Mouse (Mus musculus): ENCODE results near the gene Mri1.

Gene Mri1

DNA sequence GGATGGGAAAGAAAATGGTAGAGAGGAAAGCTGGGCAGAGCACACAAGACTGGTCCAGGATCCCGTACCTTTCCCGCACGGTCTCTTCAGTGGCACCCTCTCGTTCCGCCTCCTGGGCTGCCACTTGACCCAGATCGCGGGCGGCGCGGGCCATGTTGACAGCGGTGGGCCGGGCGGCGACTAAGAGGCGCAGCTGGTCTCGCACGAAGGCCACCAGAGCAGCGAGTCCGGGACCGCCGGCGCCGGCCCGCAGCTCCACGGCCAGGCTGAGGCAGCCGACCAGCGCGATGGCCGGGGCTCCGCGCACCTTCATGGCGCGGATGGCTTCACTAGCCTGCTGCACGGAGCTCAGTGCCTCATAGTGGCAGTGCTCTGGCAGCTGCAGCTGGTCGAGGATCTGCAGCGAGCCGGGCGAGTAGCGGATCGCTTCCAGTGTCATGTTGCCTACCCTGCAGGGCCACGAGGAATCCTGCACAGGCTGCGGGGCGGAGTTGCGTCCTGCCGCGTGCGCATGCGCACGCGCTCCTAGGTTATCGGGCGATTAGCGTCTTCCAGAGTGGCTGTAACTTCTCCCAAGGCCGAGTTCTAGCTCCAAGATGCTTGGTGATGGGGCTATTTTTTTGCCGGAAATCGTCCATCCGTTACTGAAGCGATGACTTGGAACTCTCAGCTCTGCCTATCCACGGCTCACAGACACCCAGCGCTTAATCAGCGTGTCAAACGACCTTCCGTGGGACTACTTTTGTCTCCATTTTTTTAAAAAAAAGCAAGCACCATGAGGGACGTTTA, at the start of gene Mri1:
TSS of gene Mri1 (minus strand) at position 505 of the 789 bp plus-strand sequence.
- in situ Hi-C loops (cut with MboI, MseI), result no loop called here

DNA sequence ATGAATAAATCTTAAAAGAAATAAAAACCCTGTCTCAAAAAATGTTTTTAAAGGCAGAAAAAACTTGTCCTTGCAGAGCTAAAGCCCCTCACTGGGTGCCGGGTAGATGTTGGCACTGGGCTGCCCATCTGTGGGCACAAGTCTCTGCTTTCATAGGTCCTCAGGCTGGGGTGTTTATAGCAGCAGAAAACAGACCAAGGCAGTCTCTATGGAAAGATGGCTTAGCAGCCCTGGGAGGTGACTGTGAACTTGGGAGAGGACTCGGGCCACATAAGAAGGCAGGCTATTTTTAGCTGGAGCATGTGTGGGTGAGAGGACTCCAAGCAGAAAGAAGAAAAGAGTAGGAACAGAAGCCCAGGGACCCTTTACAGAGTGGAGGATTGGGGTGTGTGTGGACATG, 46.8 kb upstream of the Mri1 start:
- in situ Hi-C loops (cut with MboI, MseI), result no loop called here

- in situ Hi-C loops (cut with MboI, MseI), result no loop called here
Measured at GRCm38 (mm10) chr8:84297029-84297785, 40.1 kb upstream of the Mri1 start.

- in situ Hi-C loops (cut with MboI, MseI), result no loop called here
Measured at GRCm38 (mm10) chr8:84291688-84292087, 34.6 kb upstream of the Mri1 start.

GRCm38 (mm10) chr8:84291086-84291485, 34.0 kb upstream of the Mri1 start:
- in situ Hi-C loops (cut with MboI, MseI), result no loop called here

DNA sequence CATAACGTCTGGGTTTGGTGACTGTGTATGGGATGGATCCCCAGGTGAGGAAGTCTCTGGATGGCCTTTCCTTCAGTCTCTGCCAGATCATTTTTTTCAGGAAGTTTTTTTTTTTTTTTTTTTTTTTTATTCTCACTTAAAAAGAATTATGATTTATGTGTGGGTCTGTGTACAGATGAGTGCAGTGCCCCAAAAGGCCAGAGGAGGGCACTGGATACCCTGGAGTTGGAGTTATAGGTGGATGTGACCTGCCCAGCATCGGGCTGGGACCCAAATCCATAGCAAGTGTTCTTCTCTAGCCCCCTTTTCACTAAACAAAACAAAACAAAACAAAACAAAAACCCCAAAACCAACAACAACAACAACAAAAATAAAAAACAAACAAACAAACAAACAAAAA, 31.8 kb upstream of the Mri1 start:
- in situ Hi-C loops (cut with MboI, MseI), result loop anchor here (5.0 kb wide), 1 partner anchor 73 kb away; no protein-coding TSS in a partner anchor

GRCm38 (mm10) chr8:84285665-84286064, 28.5 kb upstream of the Mri1 start:
- in situ Hi-C loops (cut with MboI, MseI), result loop anchor here (5.0 kb wide), 1 partner anchor 77 kb away; no protein-coding TSS in a partner anchor

DNA sequence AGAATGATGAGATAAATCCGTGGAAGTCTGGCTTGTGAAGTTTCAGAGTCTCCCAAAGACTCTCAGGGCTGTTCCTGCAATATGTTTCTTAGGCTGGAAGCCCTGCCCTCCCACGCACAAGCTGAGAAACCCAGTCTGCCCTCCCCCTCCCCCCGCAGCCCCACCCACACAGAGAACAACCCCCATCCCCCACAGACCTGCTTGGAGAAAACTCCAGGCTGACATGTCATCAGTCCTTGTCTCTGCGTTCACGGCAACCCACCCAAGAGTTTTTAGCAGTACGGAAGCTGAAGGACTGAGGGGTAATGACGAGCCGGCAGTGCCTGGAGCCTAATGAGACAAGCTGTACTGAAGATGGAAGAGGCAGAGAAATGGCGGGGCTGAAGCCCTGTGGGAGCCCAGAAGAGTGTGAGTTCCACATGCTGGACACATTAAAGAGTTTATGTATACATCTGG, 27.5 kb upstream of the Mri1 start:
- in situ Hi-C loops (cut with MboI, MseI), result loop anchor here (5.0 kb wide), 1 partner anchor 78 kb away; no protein-coding TSS in a partner anchor

GRCm38 (mm10) chr8:84280777-84281176, 23.7 kb upstream of the Mri1 start:
- in situ Hi-C loops (cut with MboI, MseI), result no loop called here

GRCm38 (mm10) chr8:84276447-84276846, 19.3 kb upstream of the Mri1 start:
- in situ Hi-C loops (cut with MboI, MseI), result no loop called here

GRCm38 (mm10) chr8:84273968-84274367, 16.8 kb upstream of the Mri1 start:
- in situ Hi-C loops (cut with MboI, MseI), result no loop called here

GRCm38 (mm10) chr8:84272302-84272701, 15.2 kb upstream of the Mri1 start:
- in situ Hi-C loops (cut with MboI, MseI), result no loop called here

DNA sequence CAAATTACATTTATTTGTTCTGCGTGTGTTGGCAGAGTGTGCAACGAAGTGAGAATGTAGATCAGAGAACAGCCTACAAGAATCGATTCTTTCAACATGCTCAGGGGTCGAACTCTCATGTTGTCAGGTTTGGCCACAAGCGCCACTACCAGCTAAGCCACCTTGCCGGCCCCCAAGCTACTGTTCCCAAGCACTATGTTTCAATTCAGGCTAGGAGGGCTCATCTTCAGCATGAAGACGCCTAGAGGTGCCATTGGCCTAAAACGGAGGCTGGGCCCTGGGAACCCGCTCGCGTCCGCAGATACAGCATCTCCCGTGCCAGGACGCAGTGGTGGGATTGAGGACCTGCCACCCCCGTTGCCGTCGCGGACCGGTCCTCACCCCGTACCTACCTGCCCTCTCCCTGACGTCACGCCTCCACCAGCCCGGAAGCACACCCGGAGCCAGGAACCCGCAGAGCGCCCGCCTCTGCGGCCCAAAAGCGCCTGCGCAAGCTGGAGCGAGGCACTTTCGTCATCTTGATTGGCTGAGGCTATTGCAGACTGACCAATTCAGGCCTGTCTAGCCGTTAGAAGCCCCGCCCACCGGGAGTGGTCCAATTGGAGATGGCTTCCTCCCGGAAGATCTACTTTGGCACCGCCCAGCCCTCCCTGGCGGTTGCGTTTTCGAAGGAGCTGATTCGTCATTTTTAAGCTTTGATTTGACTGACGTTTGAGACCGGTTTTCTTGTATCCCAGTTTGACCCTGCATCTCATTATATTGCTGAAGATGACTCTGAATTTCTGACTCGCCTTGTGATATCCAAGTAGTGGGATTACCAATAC, 13.0 kb upstream of the Mri1 start, which contains the start of gene Ccdc130:
TSS of gene Ccdc130 (minus strand) at position 431 of the 824 bp plus-strand sequence.
- in situ Hi-C loops (cut with MboI, MseI), result no loop called here

DNA sequence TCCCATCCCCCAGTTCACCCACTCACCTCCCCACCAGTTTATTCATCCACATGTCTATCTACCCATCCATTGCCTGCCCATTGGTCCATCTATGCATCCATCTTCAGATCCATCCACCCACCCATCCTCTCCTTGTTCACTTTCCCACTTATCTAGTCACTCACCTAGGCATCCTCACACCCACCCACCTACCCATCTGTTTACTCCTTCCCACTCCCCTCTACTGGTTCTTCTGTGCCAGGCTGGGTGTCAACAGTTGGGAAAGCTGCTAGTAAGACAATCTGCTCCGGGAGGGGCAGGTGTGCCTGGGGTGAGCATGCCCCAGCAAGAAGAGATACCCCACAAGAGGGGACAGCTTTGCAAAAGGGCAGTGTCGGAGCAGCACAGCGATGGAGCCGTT, 4.0 kb upstream of the Mri1 start:
- in situ Hi-C loops (cut with MboI, MseI), result no loop called here

DNA sequence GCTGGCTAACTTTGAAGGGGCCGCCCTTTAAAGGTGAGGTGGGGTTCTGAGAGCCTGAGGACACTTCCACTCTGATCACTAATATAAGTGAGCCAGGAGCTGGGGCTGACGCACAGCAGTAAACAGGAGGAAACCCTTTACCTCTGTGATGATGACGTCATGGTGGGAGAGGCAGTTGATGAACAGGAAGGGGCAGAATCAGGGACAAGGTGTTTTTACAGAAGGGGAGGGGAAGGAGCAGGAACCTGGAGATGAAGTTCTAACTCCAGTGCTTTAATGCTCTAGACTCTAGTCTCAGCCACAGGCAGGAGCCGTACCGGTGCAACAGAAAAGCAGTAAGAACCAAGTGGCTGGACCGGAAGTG, 686 bp downstream of the Mri1 start:
- in situ Hi-C loops (cut with MboI, MseI), result no loop called here

DNA sequence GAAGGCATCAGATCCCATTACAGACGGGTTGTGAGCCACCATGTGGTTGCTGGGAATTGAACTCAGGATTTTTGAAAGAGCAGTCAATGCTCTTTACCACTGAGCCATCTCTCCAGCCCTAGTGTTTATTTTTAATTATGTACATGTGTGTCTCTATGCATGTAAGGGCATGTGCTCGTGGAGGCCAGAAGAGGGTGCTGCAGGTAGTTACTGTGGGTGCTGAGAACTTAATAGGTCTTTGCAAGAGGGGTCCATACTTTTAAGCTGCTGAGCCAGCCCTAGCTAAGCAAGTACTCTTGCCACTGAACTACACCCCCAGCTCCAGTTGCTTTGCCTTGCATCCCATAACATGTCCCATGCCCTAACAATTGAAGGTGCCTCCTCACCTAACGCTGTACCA, 1.3 kb downstream of the Mri1 start:
- in situ Hi-C loops (cut with MboI, MseI), result no loop called here

DNA sequence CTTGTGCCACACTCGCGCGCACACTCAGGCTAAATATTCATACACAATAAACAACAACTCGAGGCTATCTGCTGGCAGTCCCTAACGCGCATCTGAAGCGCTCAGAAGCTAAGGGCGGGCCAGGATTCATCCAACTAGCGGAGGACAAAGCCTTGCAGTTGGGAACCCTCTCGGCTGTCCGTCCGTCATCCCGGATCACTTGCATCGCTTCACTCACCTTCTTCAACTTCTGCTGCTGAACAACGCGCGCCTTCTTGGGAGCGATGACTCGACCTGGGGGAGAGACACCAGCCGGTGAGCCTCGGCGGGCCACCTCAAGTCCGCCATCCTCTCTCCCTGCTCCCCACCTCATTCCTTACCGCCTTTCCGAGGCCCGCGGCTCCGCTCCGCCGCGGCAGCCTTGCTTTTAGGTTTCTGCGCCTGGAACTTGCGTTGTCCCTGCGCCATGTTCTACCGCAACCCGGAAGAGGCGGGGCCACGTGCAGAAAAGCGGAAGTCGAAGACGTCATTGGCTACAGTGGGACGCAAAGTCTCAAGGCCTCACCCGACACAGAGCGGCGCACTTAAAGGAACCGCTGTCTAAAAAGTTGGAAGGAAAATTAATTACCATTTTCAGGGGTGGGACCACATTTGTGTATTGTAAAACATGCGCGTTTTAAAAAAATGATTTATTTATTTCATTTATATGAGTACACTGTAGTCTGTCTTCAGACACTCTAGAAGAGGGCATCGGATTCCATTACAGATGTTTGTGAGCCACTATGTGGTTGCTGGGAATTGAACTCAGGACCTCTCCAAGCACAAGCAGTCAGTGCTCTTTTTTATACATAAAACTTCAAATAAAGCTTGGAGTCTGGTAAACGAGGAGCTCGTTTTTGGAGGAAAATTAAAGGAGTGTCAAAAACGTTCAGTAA, 7.6 kb downstream of the Mri1 start, which contains the start of gene D8Ertd738e:
TSS of gene D8Ertd738e (minus strand) at position 463 of the 914 bp plus-strand sequence.
- in situ Hi-C loops (cut with MboI, MseI), result no loop called here

GRCm38 (mm10) chr8:84241821-84242220, 15.3 kb downstream of the Mri1 start:
- in situ Hi-C loops (cut with MboI, MseI), result no loop called here

- in situ Hi-C loops (cut with MboI, MseI), result no loop called here
Measured at GRCm38 (mm10) chr8:84241167-84241566, 16.0 kb downstream of the Mri1 start.

GRCm38 (mm10) chr8:84237542-84238229, 19.4 kb downstream of the Mri1 start:
- in situ Hi-C loops (cut with MboI, MseI), result no loop called here
